ENCODE assay signal across 11 mouse cellular contexts in the genomic region with DNA sequence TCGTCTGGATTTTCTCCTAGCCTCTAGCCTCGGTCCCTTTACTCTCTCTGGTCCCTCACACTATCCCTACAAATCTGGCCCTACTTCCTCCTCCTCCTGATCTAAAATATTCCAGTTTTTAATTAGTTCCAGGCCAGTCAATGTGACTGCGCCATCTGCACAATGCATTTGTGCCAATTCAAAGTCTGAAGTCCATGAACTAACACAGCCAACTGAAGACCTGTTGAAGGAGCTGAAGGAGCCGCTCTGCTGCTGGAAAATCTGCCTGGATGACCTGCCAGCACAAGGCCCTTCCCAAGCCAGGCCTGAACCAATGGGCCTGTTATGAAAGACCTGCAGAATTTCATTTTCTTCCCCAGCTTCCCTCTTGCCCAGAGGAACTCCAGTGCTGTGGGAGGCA.
A peak's percentile ranks its signal among the peaks of the same experiment; 100 is the strongest.
DNase-seq lines count a peak whose midpoint lies in the region; ATAC-seq lines count a peak whose summit lies in the region.
"Had no signal": no experiment of that assay in that cellular context is flagged by ENCODE, and none has a peak within 500 bp of the region (broad histone marks: within the 10 kb centered on the region; RNA-seq: fewer than 3 reads in every experiment).

No protein-coding gene starts in this region.

- H3K27me3 ChIP-seq in heart, embryonic 11.5 days (ENCODE audit: control insufficient read depth, insufficient read depth, low read length): no peaks in the 10 kb centered on the region
- H3K27me3 ChIP-seq: CH12.LX; hindbrain, embryonic 15.5 days had no signal

- H3K36me3 ChIP-seq in heart, embryonic 11.5 days (ENCODE audit: control insufficient read depth, insufficient read depth, low read length): no peaks in the 10 kb centered on the region
- H3K36me3 ChIP-seq: hindbrain, embryonic 15.5 days had no signal

- DNase-seq in heart, postnatal 10 days: peak; percentile 35 to 41
- DNase-seq in adipocyte (ENCODE audit: low spot score): peak; percentile 48
- peak; percentile 69 to 71 for DNase-seq in cerebellum, adult 18-20 months
- peak; percentile 30 for DNase-seq in gastrocnemius, postnatal 14 days
- no peak for DNase-seq in spleen, adult 18-20 months
- no peak for DNase-seq in lung, postnatal 14 days
- DNase-seq: right cerebral cortex, adult 18-20 months had no signal

- WGBS in heart, embryonic 11.5 days (ENCODE audit: insufficient replicate concordance): 77% methylated on average over 4 of the region's 4 CpGs

- no peak overlapping the region for H3K4me2 ChIP-seq in heart, embryonic 11.5 days
- H3K4me2 ChIP-seq: hindbrain, embryonic 15.5 days had no signal

- H3K9ac ChIP-seq in heart, embryonic 11.5 days (ENCODE audit: low read depth, low read length): no peak overlapping the region
- H3K9ac ChIP-seq: hindbrain, embryonic 15.5 days had no signal

- H3K4me3 ChIP-seq in heart, embryonic 11.5 days (ENCODE audit: low read depth, low read length): no peak overlapping the region
- H3K4me3 ChIP-seq: hindbrain, embryonic 15.5 days had no signal

- H3K9me3 ChIP-seq in heart, embryonic 11.5 days (replicated peaks; ENCODE audit: control insufficient read depth, low read length): no peaks in the 10 kb centered on the region
- H3K9me3 ChIP-seq: hindbrain, embryonic 15.5 days had no signal

- no peaks in the 10 kb centered on the region for H3K4me1 ChIP-seq in heart, embryonic 11.5 days (ENCODE audit: control insufficient read depth, insufficient read depth, low read length)
- H3K4me1 ChIP-seq: hindbrain, embryonic 15.5 days had no signal

- no peak for ATAC-seq in heart, embryonic 11.5 days (replicated peaks; ENCODE audit: insufficient number of reproducible peaks, low FRiP score, low TSS enrichment)
- no peak for ATAC-seq in megakaryocyte-erythroid progenitor cell, adult 5-6 weeks (replicated peaks; ENCODE audit: low FRiP score, low TSS enrichment, poor library complexity, severe bottlenecking)

- intact Hi-C loops in heart, postnatal 10 days (cut with DNase I): no loop called here
- intact Hi-C loops in gastrocnemius, postnatal 14 days (cut with DNase I; ENCODE audit: low total_unique reads): no loop called here

- no peak overlapping the region for H3K27ac ChIP-seq in heart, embryonic 11.5 days (ENCODE audit: low read depth, low read length)
- H3K27ac ChIP-seq: hindbrain, embryonic 15.5 days had no signal

Comparison
In these comparisons a context has a peak if more than half of its experiments do, and no peak if none do; other contexts are left out.
1. DNase-seq: peak in heart, postnatal 10 days (2 of 2), adipocyte (single experiment), cerebellum, adult 18-20 months (2 of 2) and gastrocnemius, postnatal 14 days (single experiment); none in spleen, adult 18-20 months (0 of 2) and lung, postnatal 14 days (single experiment).